Mouse (Mus musculus) left cerebral cortex, postnatal 14 days (tissue): ENCODE measurements around the gene Hnrnpab. TPM values are rescaled to one million over a fixed set of nuclear protein-coding genes. Genes with fewer than 3 reads are reported as not detected.

ENCODE experiments used
- DNase-seq, 2 experiments: peaks; one replicate each; pipeline ENCODE4 v3.0.0; 2021 to 2022; ENCODE audit warnings: low spot score in 2 of 2, mixed read lengths in 1 of 2
- intact Hi-C: fragments of 180-260 bp; cut with DNase I; formaldehyde crosslinking; loops from one replicate; pipeline ENCODE4 v1.15.1; 2025
- long read RNA-seq, 2 experiments: library from polyadenylated mRNA; stranded (forward); transcript quantifications; one replicate each; pipeline ENCODE4 v2.0.0; 2021
- total RNA-seq, 2 experiments: library from RNA; stranded (reverse); gene quantifications; 2 replicates each; pipeline ENCODE4 v1.2.3; 2021

Hnrnpab gene
- total RNA-seq = 100 to 1,000 TPM; 131 to 144 TPM
- long read RNA-seq, experiment 1, transcript Hnrnpab-201 (7 exons, 2,370 nt) = major isoform, 80 of 134 reads
- long read RNA-seq, experiment 1, transcript Hnrnpab-203 (8 exons, 1,437 nt) = minor isoform, 19 of 134 reads
- long read RNA-seq, experiment 1, partial matches to known transcripts = 24 of 134 reads
- long read RNA-seq, experiment 1, other reads (novel, unspliced or antisense) = 10 of 134 reads
- long read RNA-seq, experiment 2, transcript Hnrnpab-203 (8 exons, 1,437 nt) = minor isoform, 15 of 106 reads
- long read RNA-seq, experiment 2, transcript Hnrnpab-201 (7 exons, 2,370 nt) = major isoform, 67 of 106 reads
- long read RNA-seq, experiment 2, partial matches to known transcripts = 14 of 106 reads
- long read RNA-seq, experiment 2, other reads (novel, unspliced or antisense) = 10 of 106 reads

GRCm38 (mm10) chr11:51606447-51607095 lies at the start of gene Hnrnpab:
Gene Hnrnpab, minus strand, starts transcription at chr11:51606847.
- intact Hi-C loops = no loop called here
- DNase-seq = peak; percentile 99

- no peak for DNase-seq
- intact Hi-C loops = no loop called here
Observed at GRCm38 (mm10) chr11:51654891-51655290, 48.2 kb upstream of the Hnrnpab start.

GRCm38 (mm10) chr11:51653736-51654135 lies 47.1 kb upstream of the Hnrnpab start:
- intact Hi-C loops = no loop called here
- DNase-seq = no peak

GRCm38 (mm10) chr11:51652889-51653418 lies 46.3 kb upstream of the Hnrnpab start:
- intact Hi-C loops = no loop called here
- no peak for DNase-seq

GRCm38 (mm10) chr11:51650691-51651515 lies 44.3 kb upstream of the Hnrnpab start, which contains the start of the genes N4bp3 and D930048N14Rik:
Gene N4bp3, minus strand, starts transcription at chr11:51650842.
Gene D930048N14Rik, plus strand, starts transcription at chr11:51650954.
- no peak for DNase-seq
- intact Hi-C loops = no loop called here

- intact Hi-C loops = no loop called here
- DNase-seq = no peak
Observed at GRCm38 (mm10) chr11:51650261-51650660, 43.6 kb upstream of the Hnrnpab start.

GRCm38 (mm10) chr11:51649889-51650199 lies 43.2 kb upstream of the Hnrnpab start:
- DNase-seq = no peak
- intact Hi-C loops = no loop called here

GRCm38 (mm10) chr11:51649111-51649888 lies 42.7 kb upstream of the Hnrnpab start:
- intact Hi-C loops = no loop called here
- DNase-seq = no peak

GRCm38 (mm10) chr11:51648566-51648965 lies 41.9 kb upstream of the Hnrnpab start:
- intact Hi-C loops = no loop called here

GRCm38 (mm10) chr11:51646751-51647667 lies 40.4 kb upstream of the Hnrnpab start:
- DNase-seq = no peak

More at GRCm38 (mm10) chr11:51648566-51648965, 41.9 kb upstream of the Hnrnpab start:
- no peak for DNase-seq

GRCm38 (mm10) chr11:51646245-51646644 lies 39.6 kb upstream of the Hnrnpab start:
- intact Hi-C loops = no loop called here
- no peak for DNase-seq

More at GRCm38 (mm10) chr11:51646751-51647667, 40.4 kb upstream of the Hnrnpab start:
- intact Hi-C loops = no loop called here

- DNase-seq = no peak
- intact Hi-C loops = no loop called here
Observed at GRCm38 (mm10) chr11:51645293-51645692, 38.6 kb upstream of the Hnrnpab start.

GRCm38 (mm10) chr11:51644217-51644616 lies 37.6 kb upstream of the Hnrnpab start:
- intact Hi-C loops = no loop called here
- DNase-seq = no peak

GRCm38 (mm10) chr11:51643761-51644160 lies 37.1 kb upstream of the Hnrnpab start:
- intact Hi-C loops = no loop called here
- no peak for DNase-seq

GRCm38 (mm10) chr11:51643202-51643601 lies 36.6 kb upstream of the Hnrnpab start:
- intact Hi-C loops = no loop called here
- no peak for DNase-seq

GRCm38 (mm10) chr11:51640748-51641147 lies 34.1 kb upstream of the Hnrnpab start:
- no peak for DNase-seq
- intact Hi-C loops = no loop called here

GRCm38 (mm10) chr11:51638497-51638896 lies 31.9 kb upstream of the Hnrnpab start:
- no peak for DNase-seq
- intact Hi-C loops = no loop called here

- peak in 1 of 2 experiments; percentile 55 for DNase-seq
- intact Hi-C loops = no loop called here
Observed at GRCm38 (mm10) chr11:51637971-51638414, 31.3 kb upstream of the Hnrnpab start.
